In genomic region chr2:4499257-4499656, GRCm38 (mm10) we compare ENCODE assay signal across 9 mouse cellular contexts.
DNase-seq lines count a peak whose midpoint lies in the region; ATAC-seq and TF ChIP-seq lines count a peak whose summit lies in the region.
"Had no signal": no experiment of that assay in that cellular context is flagged by ENCODE, and none has a peak within 500 bp of the region (broad histone marks: within the 10 kb centered on the region; RNA-seq: fewer than 3 reads in every experiment).

No protein-coding gene starts in this region.

- H3K27me3 ChIP-seq in midbrain, postnatal 0 days (ENCODE audit: insufficient read depth, low read length), result no peaks in the 10 kb centered on the region

- ATAC-seq in midbrain, postnatal 0 days (ENCODE audit: low FRiP score), result 0 out of 2 replicates have a peak, but pooled peaks have one; percentile 39

- peak in 1 of 2 experiments; percentile 61 for DNase-seq in left cerebral cortex, adult 2 months (ENCODE audit: extremely low spot score in 1 of 2, low spot score in 2 of 2)
- DNase-seq in left cerebral cortex, postnatal 36 days (ENCODE audit: low spot score in 2 of 2), result no peak
- DNase-seq in MN1 (ENCODE audit: low spot score), result peak; percentile 76
- DNase-seq in cerebellum, adult 8-10 months, result peak; percentile 59
- peak; percentile 68 for DNase-seq in gastrocnemius, adult 2 months
- DNase-seq in kidney, postnatal 36 days, result peak; percentile 68 to 85
- peak; percentile 91 for DNase-seq in midbrain, postnatal 0 days (ENCODE audit: low spot score)
- DNase-seq in thymus, postnatal 25 days, result peak; percentile 66

- no peak overlapping the region for H3K9ac ChIP-seq in midbrain, postnatal 0 days (replicated peaks; ENCODE audit: low read length, poor library complexity, severe bottlenecking)

- no peaks in the 10 kb centered on the region for H3K9me3 ChIP-seq in midbrain, postnatal 0 days (ENCODE audit: low read length)

- H3K4me3 ChIP-seq in left cerebral cortex, adult 2 months, result no peak overlapping the region
- H3K4me3 ChIP-seq in gastrocnemius, adult 2 months, result peak overlapping the region; percentile 45
- no peak overlapping the region for H3K4me3 ChIP-seq in midbrain, postnatal 0 days (ENCODE audit: low read depth, low read length)
- H3K4me3 ChIP-seq: myocyte had no signal

- intact Hi-C loops in left cerebral cortex, adult 2 months (cut with DNase I), result loop anchor here (1.0 to 10.0 kb wide), 5 partner anchors 102 to 954 kb away; partner anchors contain the start of gene Bend7
- intact Hi-C loops in left cerebral cortex, postnatal 36 days (cut with DNase I), result loop anchor here (1.0 to 2.0 kb wide), 2 partner anchors 102 to 366 kb away; no protein-coding TSS in a partner anchor
- intact Hi-C loops in gastrocnemius, adult 2 months (cut with DNase I), result loop anchor here (2.0 to 10.0 kb wide), 3 partner anchors 153 to 954 kb away; partner anchors contain the start of gene Prpf18

- no peaks in the 10 kb centered on the region for H3K4me1 ChIP-seq in midbrain, postnatal 0 days (ENCODE audit: insufficient read depth, low read length)

- H3K36me3 ChIP-seq in midbrain, postnatal 0 days (ENCODE audit: insufficient read depth, low read length), result peaks cover 3% of the 10 kb centered on the region; the same call in 1 of the 2 replicates

- H3K27ac ChIP-seq in left cerebral cortex, adult 2 months, result no peak overlapping the region
- no peak overlapping the region for H3K27ac ChIP-seq in gastrocnemius, adult 2 months
- H3K27ac ChIP-seq in midbrain, postnatal 0 days (ENCODE audit: low read depth, low read length), result no peak overlapping the region

- TF ChIP-seq CTCF in left cerebral cortex, adult 2 months (IDR thresholded peaks at IDR 0.05), result peak; percentile 63
- peak; percentile 68 for TF ChIP-seq CTCF in gastrocnemius, adult 2 months (IDR thresholded peaks at IDR 0.05)
- TF ChIP-seq CTCF in midbrain, postnatal 0 days (IDR thresholded peaks at IDR 0.05), result peak; percentile 87

- no peak overlapping the region for H3K4me2 ChIP-seq in midbrain, postnatal 0 days (ENCODE audit: low read depth, low read length, poor library complexity, severe bottlenecking)

- 0% methylated on average over 1 of the region's 1 CpGs for WGBS in midbrain, postnatal 0 days

Comparison
In these comparisons a context has a peak if more than half of its experiments do, and no peak if none do; other contexts are left out.
1. DNase-seq: peak in MN1 (single experiment), cerebellum, adult 8-10 months (single experiment), gastrocnemius, adult 2 months (single experiment), kidney, postnatal 36 days (2 of 2), midbrain, postnatal 0 days (single experiment) and thymus, postnatal 25 days (single experiment); none in left cerebral cortex, postnatal 36 days (0 of 2).
2. Peak in every context shown above with its lines, with median percentiles within 50 percentile points of each other: CTCF ChIP-seq.